Mouse (Mus musculus): ENCODE results near the gene Kdsr. TPM values are rescaled to one million over a fixed set of nuclear protein-coding genes. Genes with fewer than 3 reads are reported as not detected.

Gene Kdsr
- polyA plus RNA-seq, 1 experiment: 29.3 TPM

DNA sequence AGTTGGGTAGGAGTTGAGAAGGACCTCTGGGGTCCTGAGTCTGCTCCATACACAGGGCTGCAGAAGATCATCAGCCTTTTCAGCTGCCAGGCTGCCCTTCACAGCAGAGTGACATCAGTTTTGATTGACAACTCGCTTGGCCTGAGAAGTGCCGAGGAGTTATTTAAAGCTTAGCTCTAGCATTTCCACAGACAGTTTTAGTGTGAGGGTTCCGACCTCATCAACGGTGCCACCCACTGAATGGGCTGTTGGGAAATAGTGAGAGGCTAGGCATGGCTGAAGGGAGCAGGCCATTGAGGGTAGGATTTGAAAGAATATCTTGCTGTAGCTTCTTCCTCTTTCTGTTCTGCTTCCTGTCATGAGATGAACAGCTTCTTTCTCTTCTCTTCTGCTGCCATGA is 63.9 kb downstream of the Kdsr start:
- no peak for DNase-seq (ENCODE audit: low read depth)

DNA sequence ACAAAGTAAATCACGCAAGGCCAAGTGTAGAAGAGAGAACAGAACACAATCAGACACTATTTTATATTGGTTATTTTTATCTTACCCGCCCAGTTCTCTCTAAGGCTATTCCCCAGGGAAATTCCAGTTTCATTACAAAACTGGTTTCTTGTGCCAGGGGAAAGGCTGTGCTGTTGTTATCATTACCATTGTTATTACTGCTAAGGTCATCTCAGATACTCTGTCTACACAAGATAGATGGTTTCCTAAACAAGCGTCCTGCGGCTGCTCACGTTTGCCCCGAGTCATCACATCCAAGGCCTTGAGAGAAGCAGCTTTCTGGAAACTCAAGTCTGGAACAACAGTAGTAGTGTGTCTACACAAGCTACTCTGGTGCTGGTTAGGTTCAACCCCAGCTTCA is 65.2 kb downstream of the Kdsr start:
- DNase-seq (ENCODE audit: low read depth): no peak

GRCm38 (mm10) chr1:106692599-106692998 is 66.9 kb downstream of the Kdsr start:
- DNase-seq (ENCODE audit: low read depth): no peak

- no peak for DNase-seq (ENCODE audit: low read depth)
Observed at GRCm38 (mm10) chr1:106690887-106691286, 68.6 kb downstream of the Kdsr start.

DNA sequence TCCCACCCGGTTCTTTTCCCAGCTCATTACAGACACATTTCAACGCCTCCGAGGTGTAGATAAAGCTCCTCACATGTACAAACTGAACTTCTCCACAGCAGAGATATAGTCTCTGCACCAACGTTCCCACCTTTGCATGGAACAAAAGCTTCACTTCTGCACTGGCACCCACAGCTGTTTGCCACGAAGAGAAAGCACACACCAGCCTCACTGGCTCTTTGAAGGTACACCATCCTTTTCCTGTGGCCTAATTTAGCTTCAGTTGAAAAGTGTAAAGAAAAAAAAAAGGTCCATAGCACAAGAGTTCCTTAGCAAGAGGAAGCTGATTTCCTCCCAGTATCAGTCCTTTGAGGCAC is 71.4 kb downstream of the Kdsr start:
- no peak for DNase-seq (ENCODE audit: low read depth)

- DNase-seq (ENCODE audit: low read depth): no peak
Observed at GRCm38 (mm10) chr1:106687435-106688160, 71.9 kb downstream of the Kdsr start.

GRCm38 (mm10) chr1:106685702-106686101 is 73.8 kb downstream of the Kdsr start:
- no peak for DNase-seq (ENCODE audit: low read depth)

- DNase-seq (ENCODE audit: low read depth): no peak
Observed at GRCm38 (mm10) chr1:106684546-106684945, 75.0 kb downstream of the Kdsr start.

- DNase-seq (ENCODE audit: low read depth): no peak
Observed at GRCm38 (mm10) chr1:106682829-106683228, 76.7 kb downstream of the Kdsr start.

- DNase-seq (ENCODE audit: low read depth): no peak
Observed at GRCm38 (mm10) chr1:106679800-106680515, 79.6 kb downstream of the Kdsr start.

DNA sequence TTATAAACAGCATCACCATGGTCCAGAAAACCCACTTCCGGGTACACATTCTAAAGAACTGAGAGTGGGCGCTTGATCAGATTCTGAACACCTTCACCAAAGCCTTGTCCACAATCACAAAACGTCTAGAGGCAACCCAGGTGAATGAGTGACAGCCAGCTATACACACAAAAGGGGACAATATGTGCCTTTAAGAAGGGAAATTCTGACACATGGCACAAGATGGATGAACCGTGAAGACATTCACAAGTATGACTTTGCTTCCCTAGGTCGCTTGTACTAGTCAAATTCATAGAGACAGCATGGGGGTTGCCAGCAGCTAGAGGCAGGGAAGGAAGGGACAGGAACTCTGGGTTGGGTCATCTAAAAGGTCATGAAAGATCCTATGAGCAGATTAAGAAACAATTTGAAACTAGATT is 81.5 kb downstream of the Kdsr start:
- no peak for DNase-seq (ENCODE audit: low read depth)

Other genes with a start within 250 kb of the Kdsr start
- gene Bcl2, start 45.5 kb downstream of the Kdsr start, polyA plus RNA-seq (2012; rRNA removed): 2.4 and 3.9 TPM in 2 replicates
- 14.7 and 17.1 TPM in 2 replicates for gene Vps4b, start 37.0 kb upstream of the Kdsr start, polyA plus RNA-seq (2012; rRNA removed)
- 1.9 and 2.1 TPM in 2 replicates for gene Serpinb5, start 101.4 kb upstream of the Kdsr start, polyA plus RNA-seq (2012; rRNA removed)
- 0.20 and 0.43 TPM in 2 replicates for gene Serpinb12, start 174.7 kb upstream of the Kdsr start, polyA plus RNA-seq (2012; rRNA removed)
- gene Serpinb13, start 221.3 kb upstream of the Kdsr start, polyA plus RNA-seq (2012; rRNA removed): not detected in 2 replicates

All from gonadal fat pad, adult 2 months (tissue).